Mouse (Mus musculus): ENCODE measurements around the gene Prss45.

- TF ChIP-seq POLR2A (IDR thresholded peaks at IDR 0.05; ENCODE audit: extremely low read depth, insufficient read depth, low read length) (no peak), CTCF (IDR thresholded peaks at IDR 0.05; ENCODE audit: extremely low read depth, insufficient read depth, low read length) (no peak)
Measured at GRCm38 (mm10) chr9:110880772-110881171, 46.4 kb downstream of the Prss45 start.

Measured in cortical plate, adult 2 months (tissue).